Mouse (Mus musculus) left cerebral cortex, postnatal 10 days (tissue): Measurements from ENCODE around the gene Calml4. TPM values are rescaled to one million over a fixed set of nuclear protein-coding genes. Genes with fewer than 3 reads are reported as not detected.
A peak's percentile ranks its signal among the peaks of the same experiment; 100 is the strongest.
"Not testable (repeated sequence)": the region's sequence is repeated elsewhere in the genome, so short reads cannot be mapped to it uniquely, and the experiment has no call there.

Experiments
- DNase-seq, 2 experiments: peaks; one replicate each; pipeline ENCODE4 v3.0.0; 2021 to 2022; ENCODE audit warnings: low spot score in 2 of 2, mixed read lengths in 1 of 2; ENCODE audit errors: extremely low spot score in 1 of 2
- intact Hi-C: fragments of 180-260 bp; cut with DNase I; formaldehyde crosslinking; loops from one replicate; pipeline ENCODE4 v1.15.1; 2025
- total RNA-seq, 2 experiments: library from RNA; stranded (reverse); gene quantifications; 2 replicates each; pipeline ENCODE4 v1.2.3; 2021

Gene Calml4
- total RNA-seq, 2 experiments from 2014 or later, result 0.57 to 1.5 TPM

- peak; percentile 92 to 97 for DNase-seq
- intact Hi-C loops, result no loop called here
Observed at GRCm38 (mm10) chr9:62828662-62829086, 29.2 kb upstream of the Calml4 start.

- intact Hi-C loops, result no loop called here
- DNase-seq, result no peak
Observed at GRCm38 (mm10) chr9:62829877-62830276, 28.0 kb upstream of the Calml4 start.

GRCm38 (mm10) chr9:62834906-62835305 is 23.0 kb upstream of the Calml4 start:
- intact Hi-C loops, result no loop called here

GRCm38 (mm10) chr9:62835705-62836446 is 22.0 kb upstream of the Calml4 start:
- intact Hi-C loops, result no loop called here
- no peak for DNase-seq

More at GRCm38 (mm10) chr9:62834906-62835305, 23.0 kb upstream of the Calml4 start:
- no peak for DNase-seq

GRCm38 (mm10) chr9:62837611-62838010 is 20.3 kb upstream of the Calml4 start:
- DNase-seq, result no peak
- intact Hi-C loops, result no loop called here

GRCm38 (mm10) chr9:62838146-62838505 is 19.8 kb upstream of the Calml4 start:
- DNase-seq, result no peak
- intact Hi-C loops, result no loop called here

GRCm38 (mm10) chr9:62838506-62839171 is 19.2 kb upstream of the Calml4 start, which contains the start of gene Cln6:
Gene Cln6, plus strand, starts transcription at chr9:62838785.
- intact Hi-C loops, result no loop called here
- peak; percentile 40 to 76 for DNase-seq

- no peak for DNase-seq
- intact Hi-C loops, result no loop called here
Observed at GRCm38 (mm10) chr9:62839172-62839770, 18.6 kb upstream of the Calml4 start.

GRCm38 (mm10) chr9:62843356-62844024 is 14.4 kb upstream of the Calml4 start:
- DNase-seq, result no peak
- intact Hi-C loops, result loop anchor here (10.0 kb wide), 1 partner anchor 131 kb away; no protein-coding TSS in a partner anchor

- intact Hi-C loops, result loop anchor here (10.0 kb wide), 1 partner anchor 130 kb away; no protein-coding TSS in a partner anchor
Observed at GRCm38 (mm10) chr9:62844461-62844860, 13.4 kb upstream of the Calml4 start.

GRCm38 (mm10) chr9:62847694-62848093 is 10.2 kb upstream of the Calml4 start:
- DNase-seq, result peak; percentile 72 to 89
- intact Hi-C loops, result loop anchor here (2.0 to 10.0 kb wide), 2 partner anchors 127 to 277 kb away; no protein-coding TSS in a partner anchor

More at GRCm38 (mm10) chr9:62844461-62844860, 13.4 kb upstream of the Calml4 start:
- no peak for DNase-seq

- peak in 1 of 2 experiments; percentile 37 for DNase-seq
- intact Hi-C loops, result loop anchor here (10.0 kb wide), 1 partner anchor 126 kb away; no protein-coding TSS in a partner anchor
Observed at GRCm38 (mm10) chr9:62848641-62849040, 9.2 kb upstream of the Calml4 start.

GRCm38 (mm10) chr9:62851571-62851970 is 6.3 kb upstream of the Calml4 start:
- DNase-seq, result no peak
- intact Hi-C loops, result no loop called here

GRCm38 (mm10) chr9:62854483-62854882 is 3.4 kb upstream of the Calml4 start:
- intact Hi-C loops, result no loop called here
- peak in 1 of 2 experiments; percentile 55 for DNase-seq

- intact Hi-C loops, result no loop called here
Observed at GRCm38 (mm10) chr9:62857216-62857615, 664 bp upstream of the Calml4 start.

GRCm38 (mm10) chr9:62858266-62859019 is 563 bp downstream of the Calml4 start:
- intact Hi-C loops, result no loop called here
- DNase-seq, result no peak

More at GRCm38 (mm10) chr9:62857216-62857615, 664 bp upstream of the Calml4 start:
- no peak for DNase-seq

- DNase-seq, intact Hi-C loops: not testable (repeated sequence)
Observed at GRCm38 (mm10) chr9:62860102-62860501, 2.2 kb downstream of the Calml4 start.

- intact Hi-C loops, result no loop called here
- no peak for DNase-seq
Observed at GRCm38 (mm10) chr9:62860866-62861265, 3.0 kb downstream of the Calml4 start.
